Mouse (Mus musculus): Measurements from ENCODE around the gene Ttc17.

DNA sequence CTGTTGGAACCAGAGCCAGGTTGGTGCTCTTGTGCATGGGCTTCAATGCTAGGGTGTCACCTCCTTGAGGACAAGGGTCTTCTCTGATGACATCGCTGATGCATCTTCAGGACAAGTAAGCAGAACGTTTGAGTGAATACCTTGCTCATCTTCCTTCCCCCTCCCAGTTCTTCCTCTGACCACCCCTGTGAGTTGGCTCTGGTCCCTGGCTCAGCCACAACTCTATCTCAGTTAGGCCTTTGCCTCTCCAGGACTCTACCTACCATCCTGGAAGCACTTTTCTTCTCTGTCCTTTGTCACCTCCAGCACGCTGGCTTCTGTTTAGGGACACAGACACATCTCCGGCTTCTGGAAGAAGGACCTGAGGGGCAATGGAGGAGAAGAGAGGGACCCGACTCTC lies 126.9 kb downstream of the Ttc17 start:
- TF ChIP-seq CTCF (IDR thresholded peaks at IDR 0.05; ENCODE audit: low read depth, low read length) = no peak
- TF ChIP-seq POLR2A (IDR thresholded peaks at IDR 0.05; ENCODE audit: borderline replicate concordance, low read depth, low read length) = no peak
